10 mouse cellular contexts compared by ENCODE assay signal in genomic region chr10:34368138-34368537, GRCm38 (mm10). TPM values are rescaled to one million over a fixed set of nuclear protein-coding genes. Genes with fewer than 3 reads are reported as not detected.
DNase-seq lines count a peak whose midpoint lies in the region; ATAC-seq and TF ChIP-seq lines count a peak whose summit lies in the region.
"Had no signal": no experiment of that assay in that cellular context is flagged by ENCODE, and none has a peak within 500 bp of the region (broad histone marks: within the 10 kb centered on the region; RNA-seq: fewer than 3 reads in every experiment).

No protein-coding gene starts in this region.

- H3K9ac ChIP-seq in embryonic facial prominence, embryonic 11.5 days (replicated peaks; ENCODE audit: low read length) = no peak overlapping the region
- H3K9ac ChIP-seq in liver, postnatal 0 days (replicated peaks) = no peak overlapping the region
- H3K9ac ChIP-seq: limb, embryonic 12.5 days had no signal

- H3K36me3 ChIP-seq in embryonic facial prominence, embryonic 11.5 days (replicated peaks; ENCODE audit: control insufficient read depth, insufficient read depth, low read depth, low read length) = no peaks in the 10 kb centered on the region
- H3K36me3 ChIP-seq in embryonic facial prominence, embryonic 10.5 days (replicated peaks) = no peaks in the 10 kb centered on the region
- no peaks in the 10 kb centered on the region for H3K36me3 ChIP-seq in liver, postnatal 0 days (replicated peaks; ENCODE audit: insufficient read depth, low read length)
- H3K36me3 ChIP-seq: limb, embryonic 12.5 days had no signal

- no peaks in the 10 kb centered on the region for H3K4me1 ChIP-seq in embryonic facial prominence, embryonic 11.5 days (ENCODE audit: control insufficient read depth, insufficient read depth, low read length)
- no peaks in the 10 kb centered on the region for H3K4me1 ChIP-seq in embryonic facial prominence, embryonic 10.5 days
- no peaks in the 10 kb centered on the region for H3K4me1 ChIP-seq in liver, postnatal 0 days (ENCODE audit: insufficient read depth)
- H3K4me1 ChIP-seq: limb, embryonic 12.5 days had no signal

- H3K27me3 ChIP-seq in embryonic facial prominence, embryonic 11.5 days (ENCODE audit: control insufficient read depth, insufficient read depth, low read length) = no peaks in the 10 kb centered on the region
- H3K27me3 ChIP-seq in embryonic facial prominence, embryonic 10.5 days (replicated peaks; ENCODE audit: low read depth, poor library complexity, severe bottlenecking) = no peaks in the 10 kb centered on the region
- H3K27me3 ChIP-seq in liver, postnatal 0 days (ENCODE audit: insufficient read depth, low read length) = no peaks in the 10 kb centered on the region
- H3K27me3 ChIP-seq: limb, embryonic 12.5 days had no signal

- no peak overlapping the region for H3K4me2 ChIP-seq in embryonic facial prominence, embryonic 11.5 days (ENCODE audit: low read depth, low read length)
- no peak overlapping the region for H3K4me2 ChIP-seq in liver, postnatal 0 days (ENCODE audit: low read depth, low read length)
- H3K4me2 ChIP-seq: limb, embryonic 12.5 days had no signal

- H3K27ac ChIP-seq in embryonic facial prominence, embryonic 11.5 days (replicated peaks; ENCODE audit: low read depth, low read length) = no peak overlapping the region
- H3K27ac ChIP-seq in embryonic facial prominence, embryonic 10.5 days (replicated peaks) = no peak overlapping the region
- no peak overlapping the region for H3K27ac ChIP-seq in liver, postnatal 0 days (ENCODE audit: low read depth)
- H3K27ac ChIP-seq: limb, embryonic 12.5 days had no signal

- WGBS in embryonic facial prominence, embryonic 11.5 days = 69% methylated on average over 5 of the region's 5 CpGs
- 74% methylated on average over 5 of the region's 5 CpGs for WGBS in embryonic facial prominence, embryonic 10.5 days
- 77% methylated on average over 5 of the region's 5 CpGs for WGBS in liver, postnatal 0 days (ENCODE audit: insufficient replicate concordance)

- H3K9me3 ChIP-seq in embryonic facial prominence, embryonic 11.5 days (replicated peaks; ENCODE audit: control insufficient read depth, low read length) = no peaks in the 10 kb centered on the region
- H3K9me3 ChIP-seq in embryonic facial prominence, embryonic 10.5 days = no peaks in the 10 kb centered on the region
- H3K9me3 ChIP-seq in liver, postnatal 0 days (ENCODE audit: low read length) = no peaks in the 10 kb centered on the region
- H3K9me3 ChIP-seq: limb, embryonic 12.5 days had no signal

- DNase-seq in embryonic facial prominence, embryonic 11.5 days (ENCODE audit: low spot score) = peak; percentile 7
- DNase-seq in embryonic facial prominence, embryonic 10.5 days (ENCODE audit: low spot score) = no peak
- DNase-seq in liver, postnatal 0 days = no peak
- DNase-seq in liver = no peak
- DNase-seq in CD4-positive, CD25-positive, alpha-beta regulatory T cell, adult 2 months (ENCODE audit: low read depth, low spot score) = peak; percentile 21
- DNase-seq in embryo, embryonic 11 days = peak; percentile 32
- DNase-seq in ovary, adult 18-20 months (ENCODE audit: low spot score) = no peak
- no peak for DNase-seq in ovary, postnatal 14 days (ENCODE audit: low spot score)

- peak; percentile 45 for TF ChIP-seq CTCF in liver, postnatal 0 days (IDR thresholded peaks at IDR 0.05; ENCODE audit: low read depth)

- no peak for ATAC-seq in embryonic facial prominence, embryonic 11.5 days (replicated peaks; ENCODE audit: insufficient number of reproducible peaks, low FRiP score, low TSS enrichment, low read depth)
- ATAC-seq in liver, postnatal 0 days = no peak
- ATAC-seq: midbrain, embryonic 16.5 days had no signal

- no peak overlapping the region for H3K4me3 ChIP-seq in embryonic facial prominence, embryonic 11.5 days (ENCODE audit: low read depth, low read length)
- H3K4me3 ChIP-seq in embryonic facial prominence, embryonic 10.5 days = no peak overlapping the region
- no peak overlapping the region for H3K4me3 ChIP-seq in liver, postnatal 0 days (ENCODE audit: low read depth, low read length)
- H3K4me3 ChIP-seq: limb, embryonic 12.5 days had no signal

- TF ChIP-seq EP300 in liver, postnatal 0 days (IDR thresholded peaks at IDR 0.05; ENCODE audit: low read depth) = no peak

RNA-seq across cellular contexts. Expression of gene Col10a1, which starts 21.6 kb away (rescaled TPM):
- 0.11 and 0.18 TPM in 2 replicates for polyA plus RNA-seq in embryonic facial prominence, embryonic 11.5 days (2014; fragmentation: Nextera tagmentation; extraction: Ambion mirVana)
- 0.09 and 0.14 TPM in 2 replicates for polyA plus RNA-seq in embryonic facial prominence, embryonic 10.5 days (2016; fragmentation: Nextera tagmentation; extraction: Ambion mirVana)
- 0.06 and 0.08 TPM in 2 replicates for polyA plus RNA-seq in liver, postnatal 0 days (2015; fragmentation: Nextera tagmentation; extraction: Ambion mirVana)

RNA-seq across cellular contexts. Expression of gene Nt5dc1, which starts 50.2 kb away (rescaled TPM):
- 7.6 and 10.0 TPM in 2 replicates for polyA plus RNA-seq in embryonic facial prominence, embryonic 11.5 days (2014; fragmentation: Nextera tagmentation; extraction: Ambion mirVana)
- 7.7 and 8.8 TPM in 2 replicates for polyA plus RNA-seq in embryonic facial prominence, embryonic 10.5 days (2016; fragmentation: Nextera tagmentation; extraction: Ambion mirVana)
- 7.3 and 8.0 TPM in 2 replicates for polyA plus RNA-seq in liver, postnatal 0 days (2015; fragmentation: Nextera tagmentation; extraction: Ambion mirVana)

Comparison
In these comparisons a context has a peak if more than half of its experiments do, and no peak if none do; other contexts are left out.
1. DNase-seq: peak in embryonic facial prominence, embryonic 11.5 days (single experiment), CD4-positive, CD25-positive, alpha-beta regulatory T cell, adult 2 months (single experiment) and embryo, embryonic 11 days (single experiment); none in embryonic facial prominence, embryonic 10.5 days (single experiment), liver, postnatal 0 days (single experiment), liver (single experiment), ovary, adult 18-20 months (single experiment) and ovary, postnatal 14 days (single experiment).